Mouse (Mus musculus) left cerebral cortex, postnatal 36 days (tissue): ENCODE data around the gene Epn1. TPM values are rescaled to one million over a fixed set of nuclear protein-coding genes. Genes with fewer than 3 reads are reported as not detected.

Source experiments
- microRNA-seq: library from miRNA; unstranded; fragments of <30 nt; microRNA quantifications from one replicate; pipeline ENCODE4 v1.2.0, GENCODE M21; 2022
- total RNA-seq, 2 experiments: library from RNA; stranded (reverse); gene quantifications; 2 replicates each; pipeline ENCODE4 v1.2.3; 2021

Gene Epn1
- total RNA-seq, 2 experiments from 2014 or later, result 435 to 530 TPM

Small RNAs within 50 kb of the gene (microRNA-seq; reads per million reads assigned to microRNA genes)
- not detected for gene Gm26217

Other genes starting within 250 kb of the Epn1 start
- 100 to 1,000 TPM in 1 of 2 experiments, 10 to 100 TPM in 1; 95.1 to 151 TPM for gene Shisa7, start 235.5 kb upstream of the Epn1 start, total RNA-seq
- gene Isoc2b, start 210.0 kb upstream of the Epn1 start, total RNA-seq, result 1 to 10 TPM; 6.0 to 8.6 TPM
- 10 to 100 TPM; 10.3 to 13.5 TPM for gene Isoc2a, start 203.1 kb upstream of the Epn1 start, total RNA-seq
- under 1 TPM in 1 of 2 experiments, not detected in 1; 0.32 TPM for gene Gm36210, start 173.7 kb upstream of the Epn1 start, total RNA-seq
- 10 to 100 TPM; 14.0 to 17.0 TPM for gene Zfp628, start 165.0 kb upstream of the Epn1 start, total RNA-seq
- gene Nat14, start 158.2 kb upstream of the Epn1 start, total RNA-seq, result 100 to 1,000 TPM; 103 to 106 TPM
- 1 to 10 TPM in 1 of 2 experiments, under 1 TPM in 1; 0.84 to 3.6 TPM for gene Ssc5d, start 154.4 kb upstream of the Epn1 start, total RNA-seq
- under 1 TPM in 1 of 2 experiments, not detected in 1; 0.15 TPM for gene Sbk2, start 115.8 kb upstream of the Epn1 start, total RNA-seq
- under 1 TPM; 0.44 to 0.86 TPM for gene Sbk3, start 109.1 kb upstream of the Epn1 start, total RNA-seq
- gene Zfp579, start 84.1 kb upstream of the Epn1 start, total RNA-seq, result 10 to 100 TPM; 30.9 to 31.3 TPM
- gene Zfp524, start 65.8 kb upstream of the Epn1 start, total RNA-seq, result 1 to 10 TPM; 6.7 to 7.0 TPM
- gene Fiz1, start 65.5 kb upstream of the Epn1 start, total RNA-seq, result 10 to 100 TPM; 22.2 to 32.9 TPM
- not detected for gene Gm44973, start 64.7 kb upstream of the Epn1 start, total RNA-seq
- gene Zfp865, start 59.9 kb upstream of the Epn1 start, total RNA-seq, result 10 to 100 TPM; 32.7 to 42.3 TPM
- 10 to 100 TPM; 60.6 to 60.9 TPM for gene Ccdc106, start 59.7 kb upstream of the Epn1 start, total RNA-seq
- 1 to 10 TPM in 1 of 2 experiments, not detected in 1; 1.1 TPM for gene 4632433K11Rik, start 46.1 kb upstream of the Epn1 start, total RNA-seq
- 1 to 10 TPM; 5.3 to 5.7 TPM for gene Zfp784, start 41.8 kb upstream of the Epn1 start, total RNA-seq
- gene Zfp580, start 28.7 kb upstream of the Epn1 start, total RNA-seq, result 10 to 100 TPM; 27.4 to 35.7 TPM
- 100 to 1,000 TPM; 162 to 183 TPM for gene U2af2, start 18.1 kb upstream of the Epn1 start, total RNA-seq
- not detected for gene Rfpl4, start 36.7 kb downstream of the Epn1 start, total RNA-seq
- under 1 TPM; 0.32 to 0.68 TPM for gene Rasl2-9, start 45.7 kb downstream of the Epn1 start, total RNA-seq
- not detected for gene Vmn1r55, start 69.4 kb downstream of the Epn1 start, total RNA-seq
- not detected for gene Vmn1r56, start 116.5 kb downstream of the Epn1 start, total RNA-seq
- not detected for gene Vmn1r57, start 138.3 kb downstream of the Epn1 start, total RNA-seq